Mouse (Mus musculus): ENCODE data around the gene Gpr161.
A peak's percentile ranks its signal among the peaks of the same experiment; 100 is the strongest.

Gene Gpr161

DNA sequence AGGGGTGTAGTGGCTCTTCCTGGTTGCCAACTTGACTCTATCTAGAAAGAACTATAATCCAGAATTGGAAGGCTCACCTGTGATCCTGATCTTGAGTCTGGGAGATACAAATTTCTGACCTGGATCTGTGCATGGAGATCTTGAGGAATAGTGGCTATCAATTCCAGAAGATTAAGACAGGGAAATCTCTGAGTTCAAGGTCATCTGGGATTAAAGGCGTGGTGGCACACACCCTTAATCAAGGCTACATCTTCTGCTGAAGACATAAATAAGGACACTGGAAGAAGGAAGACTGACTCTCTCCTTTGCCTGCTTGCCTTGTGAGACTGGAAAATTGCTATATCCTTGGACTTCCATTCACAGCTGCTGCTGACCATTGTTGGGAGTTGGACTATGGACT is at the start of gene Gpr161:
Gpr161 (plus strand) TSS at position 301 of the 400 bp plus-strand sequence.
- no peak for DNase-seq (ENCODE audit: low read depth, low spot score)

DNA sequence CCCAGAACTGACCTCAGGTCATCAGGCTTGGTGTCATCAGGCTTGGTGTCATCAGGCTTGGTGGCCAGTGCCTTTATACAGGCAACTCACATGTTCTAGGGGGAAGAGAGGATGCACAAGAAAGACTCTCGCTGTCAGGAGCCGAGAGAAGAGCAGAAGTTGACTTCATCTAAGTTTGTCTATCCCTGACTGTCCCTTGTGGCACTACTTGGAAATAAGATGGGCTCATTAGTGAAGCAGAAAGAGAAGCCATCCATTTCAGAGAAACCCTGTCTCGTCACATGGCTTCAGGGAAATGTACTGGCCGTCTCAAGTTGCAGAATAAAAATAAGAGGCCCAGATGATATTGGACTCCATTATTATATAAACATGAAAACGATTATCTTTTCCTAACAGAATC is 49.0 kb upstream of the Gpr161 start:
- no peak for DNase-seq (ENCODE audit: low read depth, low spot score)

DNA sequence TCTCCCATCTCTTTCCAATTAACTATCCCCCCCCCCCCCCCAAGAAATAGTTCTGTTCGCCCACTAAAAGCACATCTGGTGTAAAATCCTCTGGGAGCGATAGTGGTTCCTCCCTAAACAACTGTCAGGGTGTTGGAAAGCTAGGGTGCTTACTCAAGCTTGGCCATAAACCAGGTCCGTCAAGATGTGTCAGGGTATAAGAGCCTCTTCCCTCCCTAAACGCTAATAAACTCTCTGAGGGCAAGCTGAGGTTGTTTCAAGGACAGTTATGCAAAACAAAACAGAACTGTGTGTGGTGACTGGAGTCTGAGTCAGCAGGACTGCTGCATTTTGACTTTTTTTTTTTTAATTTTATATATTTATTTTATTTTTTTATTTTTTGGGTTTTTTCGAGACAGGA is 48.5 kb upstream of the Gpr161 start:
- no peak for DNase-seq (ENCODE audit: low read depth, low spot score)

DNA sequence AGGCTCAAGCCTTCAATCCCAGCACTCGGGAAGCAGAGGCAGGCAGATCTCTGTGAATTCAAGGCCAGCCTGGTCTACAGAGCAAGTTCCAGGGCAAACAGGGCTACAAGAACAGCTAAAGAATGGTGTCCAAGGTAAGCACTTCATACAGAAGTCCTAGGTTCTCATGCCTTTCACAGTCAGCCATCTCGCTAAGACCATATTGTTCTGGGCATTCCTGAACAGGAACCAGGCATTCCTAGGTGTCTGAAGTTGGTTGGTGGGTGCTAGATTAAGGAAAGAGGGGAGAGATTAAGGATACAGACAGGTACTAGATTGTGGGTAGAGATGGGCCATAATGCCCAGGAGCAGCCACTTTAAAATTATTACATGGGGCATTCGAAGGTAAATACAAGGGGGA is 47.8 kb upstream of the Gpr161 start:
- no peak for DNase-seq (ENCODE audit: low read depth, low spot score)

DNA sequence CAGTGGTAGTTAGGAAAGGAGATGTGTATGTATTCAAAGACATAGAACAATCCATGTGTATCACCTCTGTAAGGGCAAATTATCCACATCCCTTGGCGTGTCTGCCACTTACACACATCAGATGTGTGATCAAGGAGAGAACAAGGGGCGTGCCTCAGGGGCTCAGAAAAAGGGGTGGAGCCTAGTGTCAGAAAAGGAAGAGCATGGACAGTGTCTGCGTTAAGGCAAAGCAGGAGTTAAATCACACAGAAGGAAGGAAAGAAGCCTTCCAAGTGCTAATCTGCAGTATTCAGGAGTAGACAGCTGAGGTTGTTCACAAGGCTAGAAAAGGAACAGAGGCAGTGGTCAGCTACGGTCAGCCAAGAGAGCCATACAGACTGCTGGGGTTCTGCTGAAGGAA is 46.7 kb upstream of the Gpr161 start:
- no peak for DNase-seq (ENCODE audit: low read depth, low spot score)

DNA sequence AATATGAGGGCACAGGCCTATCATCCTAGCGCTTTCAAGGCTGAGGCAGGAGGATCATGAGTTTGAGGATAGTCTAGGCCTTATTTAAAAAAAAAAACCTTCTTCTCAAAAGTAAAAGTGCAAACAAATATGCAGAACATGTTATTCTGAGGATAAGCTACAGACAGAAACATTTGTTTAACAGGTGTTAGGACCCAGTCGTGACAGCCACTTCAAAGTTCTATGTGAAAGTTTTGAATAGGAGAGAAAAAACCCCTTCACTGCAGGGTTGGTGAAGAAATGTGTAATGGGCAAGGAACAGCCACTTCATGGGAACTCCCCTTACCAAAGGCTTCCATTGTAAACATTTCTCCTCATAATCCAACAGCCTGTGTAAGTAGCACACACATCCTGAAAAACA is 45.0 kb upstream of the Gpr161 start:
- DNase-seq (ENCODE audit: low read depth, low spot score) = no peak

DNA sequence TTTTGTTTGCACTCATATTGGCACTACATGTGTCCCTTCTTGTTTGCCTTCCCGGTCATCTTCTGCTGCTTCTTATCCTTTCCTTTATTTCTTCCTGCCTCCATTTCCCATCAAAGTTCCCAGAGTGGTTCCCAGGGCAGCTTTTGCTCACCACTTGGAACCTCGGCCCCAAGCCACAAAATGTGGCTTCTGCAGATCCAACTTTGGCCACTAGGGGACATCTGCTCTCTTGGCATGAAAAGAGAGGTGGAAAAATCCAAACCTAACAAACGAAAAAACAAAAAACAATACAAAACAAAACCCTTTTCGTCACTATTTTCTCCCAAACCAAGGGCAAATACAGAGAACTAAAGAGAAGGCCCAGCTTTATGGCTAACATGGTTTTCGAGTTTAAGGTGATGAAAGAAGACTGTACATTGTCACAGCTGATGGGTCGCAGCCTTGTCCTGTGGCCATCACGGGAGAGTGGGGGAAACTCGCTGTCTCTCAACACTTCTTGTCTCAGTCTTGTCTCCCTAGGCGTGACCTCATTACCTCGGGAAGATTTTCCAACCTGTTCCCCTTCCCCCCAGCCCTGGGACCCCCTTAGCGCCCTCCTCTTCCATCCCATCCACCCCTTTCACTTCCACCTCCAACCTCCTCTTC is 43.4 kb upstream of the Gpr161 start:
- DNase-seq (ENCODE audit: low read depth, low spot score) = peak; percentile 80

DNA sequence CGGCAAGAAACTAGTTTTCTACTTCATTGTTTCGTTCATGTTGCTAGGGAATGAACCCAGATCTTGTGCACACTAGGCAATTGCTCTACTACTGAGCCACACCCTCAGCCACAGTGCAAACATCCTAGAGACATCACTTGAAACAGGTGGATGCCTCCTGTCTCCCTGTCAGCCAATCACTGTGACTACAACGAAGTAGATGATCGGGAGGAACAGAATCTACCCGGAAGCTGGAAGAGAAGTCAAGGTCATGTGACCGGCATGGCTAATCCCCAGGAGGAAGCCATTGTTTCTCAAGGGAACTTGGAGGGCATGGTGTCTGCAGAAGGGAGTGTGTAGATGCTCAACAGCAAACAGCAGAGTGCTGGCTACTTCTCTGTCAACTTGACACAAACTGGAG is 20.6 kb upstream of the Gpr161 start:
- peak; percentile 51 for DNase-seq (ENCODE audit: low read depth, low spot score)

DNA sequence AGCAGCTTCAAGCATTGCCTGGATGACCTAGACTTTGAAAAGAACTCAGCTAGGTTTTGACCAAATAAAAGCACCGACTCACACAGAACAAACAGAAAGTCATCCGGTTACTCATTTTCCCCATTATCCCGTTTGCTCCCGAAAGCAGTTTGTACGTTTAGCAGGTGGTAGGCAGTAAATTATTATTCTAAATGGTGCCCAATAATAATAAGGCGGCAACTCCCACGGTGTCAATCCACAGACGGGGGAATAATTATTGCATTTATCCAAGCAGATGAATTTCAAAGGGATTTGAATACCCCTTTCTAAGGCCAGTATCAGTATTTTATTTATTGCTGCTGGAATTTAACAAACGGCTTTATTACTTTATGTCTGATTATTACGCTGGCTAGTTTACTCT is 14.8 kb upstream of the Gpr161 start:
- DNase-seq (ENCODE audit: low read depth, low spot score) = no peak

DNA sequence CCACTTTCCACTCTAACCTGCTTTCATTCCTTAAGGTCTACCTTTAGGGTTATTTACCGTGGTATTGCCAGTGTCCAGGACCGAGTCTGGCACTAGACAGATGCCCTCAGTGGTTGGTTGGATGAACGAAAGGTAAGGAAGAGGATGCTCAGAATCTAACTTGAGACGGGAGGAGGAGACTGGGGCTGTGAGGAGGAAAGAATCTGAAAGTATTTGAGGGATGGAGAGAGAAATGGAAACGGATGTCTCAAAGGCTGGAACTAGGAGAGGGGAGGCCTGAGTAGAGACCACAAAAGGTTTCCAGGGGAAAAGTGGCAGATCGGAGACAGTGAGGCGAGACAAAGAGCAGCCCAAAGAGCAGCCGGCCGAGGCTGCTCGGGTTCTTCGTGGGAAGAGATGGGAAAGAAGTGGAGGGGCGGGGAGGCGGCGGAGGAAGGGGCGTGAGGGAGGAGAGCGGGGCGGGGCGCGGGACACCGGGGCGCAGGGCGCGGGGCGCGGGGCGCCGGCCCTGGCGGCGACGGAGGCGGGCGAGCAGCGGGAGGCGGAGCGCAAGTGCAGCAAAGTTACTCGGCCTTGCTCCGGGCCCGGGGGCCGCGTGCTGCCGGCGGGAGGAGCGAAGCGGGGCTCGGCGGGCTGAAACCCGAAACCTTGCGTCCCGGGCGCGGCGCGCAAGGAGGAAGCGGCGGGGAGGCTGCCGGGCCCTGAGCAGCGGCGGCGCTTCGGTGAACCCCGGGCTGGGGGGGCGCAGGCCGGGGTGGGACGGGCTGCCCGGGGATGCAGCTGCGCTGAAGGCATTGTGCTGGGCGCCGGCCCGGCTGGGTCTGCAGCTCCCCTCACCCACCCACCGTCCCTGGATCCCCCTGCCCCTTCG is 14.0 kb upstream of the Gpr161 start:
- DNase-seq (ENCODE audit: low read depth, low spot score) = peak; percentile 33

DNA sequence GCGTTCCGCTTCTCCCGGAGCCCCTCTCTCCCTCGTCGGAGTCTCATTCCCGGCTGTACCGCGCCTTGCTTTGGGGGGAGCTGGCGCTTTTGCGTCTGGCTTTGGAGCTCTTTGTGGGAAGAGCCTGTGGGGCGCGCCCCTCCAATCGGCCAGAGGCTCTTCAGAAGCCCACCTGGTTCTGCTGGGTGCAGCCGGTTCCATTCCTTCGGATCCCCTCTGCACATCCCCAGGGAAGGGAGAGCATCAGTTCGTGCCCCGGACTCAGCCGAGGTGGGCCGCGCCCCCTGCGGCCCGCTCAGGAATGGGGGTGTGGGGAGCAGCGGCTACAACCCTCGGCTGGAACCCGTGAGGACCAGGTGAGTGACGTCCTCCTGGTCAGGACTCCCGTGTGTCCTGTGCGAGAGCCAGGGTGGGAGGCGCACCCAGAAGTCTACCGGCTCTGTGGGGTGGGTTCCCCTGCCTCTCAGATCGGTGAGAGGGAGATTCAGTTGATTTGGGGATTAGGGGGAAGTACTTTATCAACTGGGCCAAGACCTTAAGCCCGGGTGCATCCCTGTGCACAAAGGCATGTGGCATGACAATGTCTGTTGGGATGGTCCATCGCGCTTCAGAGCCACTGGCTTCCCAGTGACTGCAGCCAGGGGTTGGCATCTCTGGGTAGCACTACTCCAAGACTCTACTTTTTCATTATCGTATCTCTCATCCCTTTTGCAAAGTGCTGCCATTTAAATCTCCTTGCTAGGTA is 13.2 kb upstream of the Gpr161 start:
- peak; percentile 45 for DNase-seq (ENCODE audit: low read depth, low spot score)

DNA sequence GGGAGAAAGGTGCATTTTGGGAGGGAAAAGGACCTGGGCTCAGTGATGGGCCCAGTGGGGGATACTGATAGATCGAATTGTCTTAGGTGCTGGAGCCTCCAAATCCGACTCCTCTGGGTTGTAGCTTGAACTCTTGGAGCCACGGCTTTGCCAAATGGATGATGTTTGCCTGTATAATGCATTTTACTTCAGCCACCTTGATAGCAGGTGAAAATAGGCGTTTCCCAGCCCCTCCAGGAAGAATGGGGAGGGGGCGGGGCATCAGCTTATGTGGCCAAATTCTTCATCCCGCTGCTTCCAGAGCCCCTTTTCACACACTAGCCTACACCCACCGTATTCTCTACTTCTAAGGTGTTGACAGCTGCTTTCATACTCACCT is 12.6 kb upstream of the Gpr161 start:
- DNase-seq (ENCODE audit: low read depth, low spot score) = no peak

DNA sequence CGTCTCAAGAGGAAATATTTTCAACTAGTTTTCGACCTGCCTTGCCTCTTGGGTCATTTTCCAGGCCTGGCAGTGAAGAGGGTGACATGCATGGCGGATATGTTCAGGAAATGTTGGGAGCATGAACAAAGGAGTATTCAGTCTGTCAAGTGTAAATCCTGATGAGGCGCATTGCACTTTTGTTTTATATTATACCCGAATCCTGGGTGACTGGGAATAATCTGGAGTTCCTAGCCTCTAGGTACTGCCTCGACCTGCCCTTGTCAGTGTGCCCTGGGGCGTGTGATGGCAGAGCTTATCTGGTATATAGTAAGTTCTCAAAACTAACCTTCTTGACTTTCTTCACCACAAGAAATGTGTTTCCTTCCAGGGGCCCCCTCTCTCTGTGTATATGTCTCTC is 11.5 kb upstream of the Gpr161 start:
- no peak for DNase-seq (ENCODE audit: low read depth, low spot score)

DNA sequence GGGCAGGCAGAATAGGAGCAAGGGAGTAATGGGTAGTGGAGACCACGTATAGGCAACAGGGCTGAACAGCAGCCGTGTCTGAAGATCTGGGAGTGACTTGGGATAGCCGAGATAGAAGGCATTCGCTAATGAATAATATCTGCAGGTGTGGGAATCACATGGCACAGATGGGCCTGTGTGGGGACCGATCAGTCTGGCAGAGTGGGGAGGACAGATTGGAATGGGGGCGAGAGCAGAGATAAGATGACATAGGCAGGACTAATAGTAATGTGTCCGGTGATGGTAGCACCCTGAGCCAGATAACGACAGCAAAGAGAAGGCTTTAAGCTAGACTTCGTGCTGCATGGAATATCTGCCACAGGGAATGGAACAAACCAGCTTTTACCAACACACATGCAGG is 7.4 kb upstream of the Gpr161 start:
- DNase-seq (ENCODE audit: low read depth, low spot score) = no peak

DNA sequence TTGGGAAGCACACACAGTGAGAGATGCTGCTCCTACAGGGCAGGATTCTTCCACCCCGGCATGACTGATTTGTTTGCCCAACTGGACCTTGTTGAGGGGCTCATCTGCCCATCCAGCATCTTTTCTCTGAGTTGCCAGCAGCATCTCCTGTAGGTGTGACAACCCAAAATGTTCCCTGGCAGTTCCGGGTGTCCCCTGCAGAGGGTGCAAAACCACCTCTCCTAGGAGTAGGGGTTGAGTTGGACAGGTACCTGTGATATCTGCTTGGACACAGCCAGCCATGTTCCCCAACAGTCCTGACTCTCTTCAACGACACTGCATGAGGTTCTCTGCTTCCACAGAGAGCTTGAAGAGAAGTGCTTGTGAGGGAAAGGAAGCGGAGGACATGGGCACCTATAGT is 5.8 kb upstream of the Gpr161 start:
- DNase-seq (ENCODE audit: low read depth, low spot score) = peak; percentile 70

DNA sequence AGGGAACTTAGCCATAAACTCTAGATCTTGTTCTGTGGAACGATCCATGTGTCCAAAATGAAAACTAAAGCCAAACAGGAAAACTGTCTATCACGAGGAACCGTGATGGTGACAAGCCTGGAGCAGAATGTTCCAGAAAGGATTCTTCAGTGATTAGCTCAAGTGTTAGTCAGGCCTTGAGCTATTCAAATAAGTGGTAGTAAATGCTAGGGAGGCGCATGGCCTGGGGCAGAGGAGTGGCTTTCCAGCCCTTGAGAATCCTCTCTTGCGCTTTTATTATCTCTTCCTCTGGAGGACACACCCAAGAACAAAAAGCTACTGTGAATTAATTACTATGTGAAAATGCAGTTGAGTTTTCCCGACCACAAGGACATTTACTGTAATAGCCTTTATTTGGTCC is 4.0 kb upstream of the Gpr161 start:
- peak; percentile 73 for DNase-seq (ENCODE audit: low read depth, low spot score)

DNA sequence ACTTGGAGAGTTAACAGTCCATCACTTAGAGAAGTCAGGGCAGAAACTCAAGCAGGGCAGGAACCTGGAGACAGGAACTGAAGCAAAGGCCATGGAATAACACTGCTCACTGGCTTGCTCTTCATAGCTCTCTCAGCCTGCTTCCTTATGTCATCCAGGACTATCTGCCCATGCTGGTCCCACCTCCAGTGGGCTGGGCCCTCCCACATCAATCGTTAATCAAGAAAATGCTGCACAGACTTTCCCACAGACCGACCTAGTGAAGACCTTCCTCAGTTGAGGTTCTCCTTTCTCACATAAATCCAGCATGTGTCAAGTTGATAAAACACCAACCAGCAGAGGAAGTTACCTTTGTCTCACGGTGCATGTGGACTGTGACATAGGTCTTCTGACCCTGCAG is 5.5 kb downstream of the Gpr161 start:
- DNase-seq (ENCODE audit: low read depth, low spot score) = no peak

DNA sequence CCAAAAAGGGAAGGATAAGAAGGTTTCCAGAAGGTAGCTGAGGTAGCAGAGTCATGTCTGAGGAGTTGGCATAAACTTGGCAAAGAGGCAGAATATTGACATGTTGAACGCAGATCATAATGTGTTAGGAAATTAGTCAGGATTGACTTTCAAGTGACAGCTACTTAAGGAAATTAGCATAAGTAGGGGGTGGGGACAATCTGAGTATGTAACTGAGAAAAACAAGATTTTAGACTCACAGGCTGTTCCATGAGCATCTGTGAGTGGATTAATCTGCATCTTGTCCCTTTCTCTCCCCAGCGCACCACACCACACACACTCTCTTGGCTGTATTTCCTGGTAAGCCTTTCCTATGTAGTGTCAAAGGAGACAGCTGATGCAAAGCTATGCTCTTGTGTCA is 6.0 kb downstream of the Gpr161 start:
- no peak for DNase-seq (ENCODE audit: low read depth, low spot score)

DNA sequence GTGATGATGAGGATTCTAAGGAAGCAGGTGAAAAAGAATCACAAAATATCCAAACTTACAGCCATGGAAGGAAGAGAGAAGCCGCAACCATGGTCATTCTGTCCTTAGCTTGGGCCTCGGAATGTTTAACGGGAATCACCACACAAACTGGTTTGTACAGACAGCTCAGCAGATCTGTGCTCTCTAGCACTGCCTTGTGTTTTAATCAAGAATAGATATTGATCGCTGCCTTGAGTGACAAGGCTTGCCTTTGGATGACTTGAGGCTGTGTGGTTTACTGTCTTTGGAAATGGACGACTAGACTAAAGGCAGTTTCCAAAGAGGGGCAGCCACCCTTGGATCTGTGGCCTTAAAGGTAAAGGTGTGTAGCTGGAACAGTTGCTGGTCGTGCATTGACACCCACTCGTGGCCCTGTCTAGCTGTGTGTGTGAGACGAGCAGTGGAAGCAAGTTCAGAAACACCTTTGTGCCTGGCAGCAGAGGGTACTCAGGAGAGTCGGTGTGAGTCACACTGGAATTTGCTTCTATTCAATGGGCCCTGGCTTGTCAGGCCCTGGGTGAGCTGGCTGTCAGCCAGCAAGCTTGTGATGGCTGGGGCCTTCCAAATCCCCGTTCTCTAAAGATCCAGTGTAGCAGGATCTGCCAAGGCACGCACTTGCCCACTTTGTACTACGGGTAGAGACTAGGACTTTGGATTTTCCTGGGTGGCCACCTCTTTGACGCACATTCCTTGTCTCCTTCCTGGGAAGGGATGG is 7.0 kb downstream of the Gpr161 start:
- DNase-seq (ENCODE audit: low read depth, low spot score) = no peak

DNA sequence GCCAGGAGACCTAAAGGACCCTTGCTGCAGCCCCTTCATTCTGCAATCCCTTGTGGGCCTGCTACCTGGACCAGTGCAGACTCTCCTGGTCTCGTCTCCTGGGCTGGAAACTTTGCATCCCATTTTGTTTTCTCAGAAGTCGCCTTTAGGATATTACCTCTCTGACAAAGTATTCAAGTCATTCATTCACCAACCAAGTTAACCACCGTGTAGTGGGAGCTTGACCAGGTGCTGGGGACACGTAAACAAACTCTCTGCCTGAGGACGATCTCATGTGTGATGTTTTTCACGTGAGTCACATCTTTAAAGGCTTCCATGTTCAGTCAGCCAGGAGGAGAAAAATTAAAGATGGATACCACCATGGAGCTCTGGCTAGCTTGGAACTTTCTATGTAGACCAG is 7.6 kb downstream of the Gpr161 start:
- DNase-seq (ENCODE audit: low read depth, low spot score) = no peak

DNA sequence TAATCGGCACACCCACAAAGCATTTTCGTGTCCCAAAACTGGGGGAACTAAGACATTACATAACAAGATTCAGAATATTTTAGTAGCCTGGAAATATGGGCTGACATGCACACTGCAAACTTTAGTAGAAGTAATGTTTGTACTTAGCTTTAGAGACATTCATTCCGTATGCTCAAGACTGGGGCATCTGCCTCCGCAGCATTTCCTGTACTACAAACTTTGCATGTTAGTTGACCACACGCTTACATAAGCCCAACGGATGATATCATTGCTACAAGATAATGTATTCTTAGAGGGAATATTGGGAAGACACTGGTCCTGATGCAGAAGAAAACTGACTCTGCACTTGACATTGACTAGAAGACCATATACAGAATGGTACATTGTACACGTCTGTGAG is 8.8 kb downstream of the Gpr161 start:
- DNase-seq (ENCODE audit: low read depth, low spot score) = no peak

DNA sequence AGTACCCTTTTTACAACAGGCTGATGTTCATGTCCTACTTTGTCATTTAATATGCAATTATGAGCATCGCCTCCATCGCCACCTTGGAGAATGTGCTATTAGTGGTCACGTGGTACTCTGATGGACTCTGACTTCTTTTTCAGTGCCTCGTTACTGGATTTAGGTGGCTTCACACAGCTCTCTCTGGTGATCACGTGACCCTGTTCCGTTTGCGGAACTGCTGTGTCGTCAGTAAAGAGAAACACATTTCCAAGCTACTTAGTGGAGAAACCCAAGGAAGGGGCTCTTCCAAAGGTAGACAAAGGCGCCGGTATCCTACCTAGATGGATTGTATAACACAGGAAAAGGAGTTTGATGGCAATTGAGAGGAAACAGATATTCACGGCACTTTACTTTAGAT is 12.6 kb downstream of the Gpr161 start:
- DNase-seq (ENCODE audit: low read depth, low spot score) = no peak
